Mouse (Mus musculus): ENCODE results near the gene Rufy3. TPM values are rescaled to one million over a fixed set of nuclear protein-coding genes. Genes with fewer than 3 reads are reported as not detected.

The Rufy3 gene
- total RNA-seq, 2 experiments from 2014 or later: 158 to 162 TPM

DNA sequence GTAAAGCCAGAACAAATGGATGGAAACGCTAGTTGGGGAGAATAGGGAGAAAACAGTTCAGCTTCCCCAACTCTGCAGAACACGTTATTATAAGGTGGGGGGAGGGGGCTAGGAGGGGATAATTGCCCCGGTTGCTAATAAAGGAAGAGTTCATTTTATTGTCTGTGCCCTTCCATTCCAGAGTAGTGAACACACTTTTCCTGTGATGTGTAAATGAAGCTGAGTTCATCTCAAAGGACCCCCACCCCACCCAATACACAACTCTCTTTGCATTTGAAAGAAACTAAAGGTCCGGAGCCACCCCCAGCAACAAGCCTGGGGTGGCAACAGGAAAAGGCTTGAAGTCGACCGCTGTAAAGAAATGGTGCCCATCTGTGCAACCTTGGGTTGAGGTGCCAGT lies 114.5 kb downstream of the Rufy3 start:
- no peak for DNase-seq (ENCODE audit: extremely low spot score in 1 of 2, low spot score in 1 of 2)

DNA sequence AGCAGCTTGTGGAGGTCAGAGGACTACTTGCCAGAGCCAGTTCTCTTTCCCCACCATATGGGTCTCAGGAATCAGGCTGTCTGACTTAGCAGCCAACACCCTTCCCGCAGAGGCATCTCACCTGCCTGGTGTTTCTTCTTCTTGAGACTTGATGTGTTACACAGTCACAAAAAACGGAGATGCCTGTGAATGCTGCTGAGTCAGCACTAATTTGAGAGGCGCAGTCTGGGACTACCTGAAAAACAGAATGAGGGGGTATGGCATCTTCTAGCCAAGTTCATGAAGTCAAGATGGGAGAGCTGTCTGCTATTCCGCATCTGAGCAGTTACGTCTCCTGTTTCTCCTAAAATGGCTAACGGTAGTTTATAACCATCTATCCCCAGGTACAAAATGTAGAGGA lies 115.7 kb downstream of the Rufy3 start:
- no peak for DNase-seq (ENCODE audit: extremely low spot score in 1 of 2, low spot score in 1 of 2)

DNA sequence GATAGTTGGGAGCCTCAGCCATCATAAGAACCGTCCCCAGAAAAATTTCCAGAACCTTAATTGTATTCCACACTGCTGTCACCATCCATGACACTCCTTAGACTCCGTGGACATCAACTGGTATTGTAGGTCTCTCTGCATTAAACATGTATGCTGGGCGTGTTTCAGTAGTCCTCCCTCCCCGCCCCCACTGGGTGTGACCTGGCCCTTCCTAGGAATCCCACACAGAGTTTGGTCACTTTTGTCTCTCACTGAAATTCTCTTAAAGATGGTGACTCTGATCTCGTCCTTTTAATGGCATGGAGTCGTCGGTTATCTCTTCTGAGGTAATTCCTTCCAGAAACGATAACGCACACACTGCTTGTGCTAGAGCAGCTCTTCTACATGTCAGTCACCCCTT lies 118.9 kb downstream of the Rufy3 start:
- DNase-seq (ENCODE audit: extremely low spot score in 1 of 2, low spot score in 1 of 2): no peak

- no peak for DNase-seq (ENCODE audit: extremely low spot score in 1 of 2, low spot score in 1 of 2)
Measured at GRCm38 (mm10) chr5:88684226-88684625, 119.4 kb downstream of the Rufy3 start.

DNA sequence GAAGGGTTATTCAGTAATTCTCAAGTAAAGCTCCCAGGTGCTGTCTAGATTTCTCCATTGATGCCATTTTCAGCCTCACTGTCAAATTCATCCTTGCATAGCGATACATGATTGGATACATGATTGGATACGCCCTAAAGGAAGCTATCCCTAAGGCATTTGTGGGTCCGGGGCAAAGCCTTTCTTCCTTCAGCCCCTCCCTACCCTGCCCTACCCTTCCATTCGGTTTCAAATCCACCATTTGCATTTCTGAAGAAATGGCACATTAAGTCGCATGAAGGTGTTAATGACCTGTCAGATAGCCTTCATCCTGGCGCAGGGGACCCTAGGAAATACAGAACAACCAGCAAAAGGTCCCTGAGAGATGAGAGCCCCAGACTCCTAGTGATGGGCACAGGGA lies 120.5 kb downstream of the Rufy3 start:
- no peak for DNase-seq (ENCODE audit: extremely low spot score in 1 of 2, low spot score in 1 of 2)

GRCm38 (mm10) chr5:88685745-88686299 lies 121.0 kb downstream of the Rufy3 start:
- no peak for DNase-seq (ENCODE audit: extremely low spot score in 1 of 2, low spot score in 1 of 2)

GRCm38 (mm10) chr5:88687996-88688406 lies 123.2 kb downstream of the Rufy3 start:
- DNase-seq (ENCODE audit: extremely low spot score in 1 of 2, low spot score in 1 of 2): no peak

GRCm38 (mm10) chr5:88688583-88689187 lies 123.8 kb downstream of the Rufy3 start:
- DNase-seq (ENCODE audit: extremely low spot score in 1 of 2, low spot score in 1 of 2): no peak

DNA sequence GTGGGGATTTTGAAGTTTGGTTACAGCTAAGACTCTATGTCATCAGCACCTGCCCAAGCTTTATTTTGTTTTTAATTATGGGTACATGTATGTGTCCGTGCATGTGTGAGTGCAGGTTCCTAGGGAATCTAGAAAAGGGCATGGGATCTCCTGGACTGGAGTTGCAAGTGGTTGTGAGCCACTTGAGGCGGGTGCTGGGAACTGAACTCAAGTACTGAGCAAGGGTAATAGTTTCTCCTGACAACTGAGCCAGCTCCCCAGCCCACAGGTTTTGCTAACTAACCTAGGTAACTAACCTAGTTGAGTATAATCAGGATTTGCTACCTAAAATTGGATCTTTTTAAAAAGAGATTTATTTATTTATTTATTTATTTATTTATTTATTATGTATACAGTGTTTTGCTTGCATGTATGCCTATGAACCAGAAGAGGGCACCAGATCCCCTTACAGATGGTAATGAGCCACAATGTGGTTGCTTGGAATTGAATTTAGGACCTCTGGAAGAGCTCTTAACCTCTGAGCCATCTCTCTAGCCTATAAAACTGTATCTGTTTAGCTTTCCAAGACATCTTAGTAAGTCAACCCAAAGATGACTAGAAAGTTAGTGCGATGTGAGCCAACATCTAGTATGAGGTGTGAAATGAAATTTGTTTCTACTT lies 124.6 kb downstream of the Rufy3 start:
- DNase-seq (ENCODE audit: extremely low spot score in 1 of 2, low spot score in 1 of 2): no peak

- DNase-seq (ENCODE audit: extremely low spot score in 1 of 2, low spot score in 1 of 2): no peak
Measured at GRCm38 (mm10) chr5:88690681-88691505, 126.1 kb downstream of the Rufy3 start.

DNA sequence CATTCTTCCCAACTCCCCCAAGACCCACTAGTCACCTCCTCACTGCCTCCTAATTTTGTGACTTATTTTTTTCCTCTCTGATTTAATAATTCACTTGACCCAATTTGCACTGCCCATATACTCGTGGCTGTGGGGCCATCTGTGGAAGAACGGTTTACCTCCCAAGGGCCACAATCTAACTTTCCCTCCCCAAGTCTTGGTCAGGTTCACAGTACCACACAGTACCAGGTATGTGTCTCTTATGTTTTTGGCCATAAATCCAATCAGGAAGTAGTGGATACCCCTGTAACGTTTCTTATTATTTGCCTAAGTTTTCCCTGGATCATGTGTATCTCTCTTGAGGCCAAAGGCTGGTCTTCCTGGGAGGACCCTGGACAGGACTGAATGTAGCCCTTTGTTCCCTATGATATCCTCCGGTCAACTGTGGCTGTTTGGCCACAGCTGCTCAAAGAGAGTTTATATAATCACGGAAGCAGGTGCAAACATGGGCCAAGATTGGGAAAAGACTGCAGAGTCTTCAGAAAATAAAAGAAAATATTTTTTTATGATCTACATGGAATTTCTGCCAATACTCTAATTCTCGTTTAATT lies 126.8 kb downstream of the Rufy3 start:
- no peak for DNase-seq (ENCODE audit: extremely low spot score in 1 of 2, low spot score in 1 of 2)

DNA sequence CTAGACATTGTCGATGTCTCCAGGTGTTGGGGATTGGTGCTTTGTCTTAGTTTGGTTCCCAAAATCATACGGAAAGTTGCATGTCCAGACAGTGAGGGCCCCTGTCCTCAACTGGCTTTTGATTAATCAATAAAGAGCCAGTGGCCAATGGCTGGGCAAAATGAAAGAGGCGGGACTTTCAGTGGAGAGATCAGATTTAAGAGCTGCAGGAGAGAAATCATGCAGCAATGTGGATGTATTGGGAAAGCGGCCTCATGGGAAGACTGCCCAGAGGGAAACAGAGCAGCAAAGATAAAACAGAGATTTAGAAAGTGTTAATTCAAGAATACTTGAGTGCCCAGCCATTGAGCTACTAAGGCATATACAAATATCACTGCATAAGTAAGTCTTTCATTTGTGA lies 127.7 kb downstream of the Rufy3 start:
- DNase-seq (ENCODE audit: extremely low spot score in 1 of 2, low spot score in 1 of 2): no peak

- DNase-seq (ENCODE audit: extremely low spot score in 1 of 2, low spot score in 1 of 2): no peak
Measured at GRCm38 (mm10) chr5:88693057-88693456, 128.2 kb downstream of the Rufy3 start.

DNA sequence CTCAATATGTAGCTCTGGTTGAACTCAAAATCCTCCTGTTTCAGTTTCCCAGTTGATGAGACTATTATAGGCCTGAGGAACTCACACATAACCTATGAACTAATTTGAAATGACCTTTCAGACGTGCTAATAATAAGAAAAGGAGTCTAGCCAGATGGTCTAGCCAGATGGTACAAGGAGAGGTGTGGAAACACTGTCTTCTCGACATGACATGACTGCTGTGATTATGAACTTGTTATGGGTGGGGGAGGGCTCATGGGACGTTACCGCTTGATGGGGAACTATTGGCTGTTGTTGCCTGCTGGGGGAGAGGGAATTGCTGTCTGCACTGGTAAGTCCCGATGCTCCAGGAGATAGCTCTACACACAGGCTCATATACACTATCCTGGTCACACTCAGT lies 132.5 kb downstream of the Rufy3 start:
- no peak for DNase-seq (ENCODE audit: extremely low spot score in 1 of 2, low spot score in 1 of 2)

DNA sequence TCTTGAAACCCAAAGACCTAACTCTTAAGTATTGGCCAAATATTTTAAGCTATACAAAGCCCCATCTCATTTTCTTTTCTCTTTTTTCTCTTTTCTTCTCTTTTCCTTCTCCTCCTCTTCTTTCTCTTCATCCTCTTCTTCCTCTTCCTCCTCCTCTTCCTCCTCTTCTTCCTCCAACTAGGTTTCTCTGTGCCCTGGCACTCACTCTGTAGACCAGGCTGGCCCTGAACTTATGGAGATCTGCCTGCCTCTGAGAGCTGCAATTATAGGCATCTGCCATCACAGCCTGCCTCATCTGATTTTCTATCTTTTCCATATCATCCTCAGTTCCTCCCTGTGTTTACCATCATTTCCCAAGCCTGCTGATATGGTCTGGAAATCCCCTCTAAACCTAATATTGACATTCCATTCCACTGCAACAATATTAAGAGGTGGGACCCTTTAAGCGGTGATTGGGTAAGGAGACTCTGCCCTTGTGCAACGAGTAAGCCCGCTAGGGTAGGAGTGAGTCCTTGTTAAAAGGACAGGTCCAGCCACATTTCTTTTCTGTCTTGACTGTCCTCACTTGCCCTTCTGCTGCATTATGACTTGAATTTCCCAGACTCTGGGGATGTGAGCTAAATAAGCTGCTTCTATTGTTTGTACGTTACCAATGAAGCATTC lies 134.5 kb downstream of the Rufy3 start:
- no peak for DNase-seq (ENCODE audit: extremely low spot score in 1 of 2, low spot score in 1 of 2)

Other genes starting within 250 kb of the Rufy3 start
- gene Prol1, start 247.7 kb upstream of the Rufy3 start, total RNA-seq (2021): not detected
- not detected for gene Amtn, start 188.9 kb upstream of the Rufy3 start, total RNA-seq (2021)
- not detected for gene Ambn, start 109.0 kb upstream of the Rufy3 start, total RNA-seq (2021)
- not detected for gene Enam, start 77.1 kb upstream of the Rufy3 start, total RNA-seq (2021)
- under 1 TPM in 1 of 2 experiments, not detected in 1; 0.26 TPM for gene Jchain, start 37.1 kb upstream of the Rufy3 start, total RNA-seq (2021)
- gene Utp3, start 10.6 kb upstream of the Rufy3 start, total RNA-seq (2021): 10 to 100 TPM; 24.8 to 26.3 TPM
- gene Grsf1, start 111.1 kb downstream of the Rufy3 start, total RNA-seq (2021): 10 to 100 TPM; 94.2 to 98.6 TPM
- gene Mob1b, start 155.8 kb downstream of the Rufy3 start, total RNA-seq (2021): 10 to 100 TPM; 27.0 to 34.1 TPM
- gene Dck, start 200.0 kb downstream of the Rufy3 start, total RNA-seq (2021): 10 to 100 TPM; 13.7 to 13.8 TPM